ENCODE assay signal across 8 mouse cellular contexts in the genomic region with DNA sequence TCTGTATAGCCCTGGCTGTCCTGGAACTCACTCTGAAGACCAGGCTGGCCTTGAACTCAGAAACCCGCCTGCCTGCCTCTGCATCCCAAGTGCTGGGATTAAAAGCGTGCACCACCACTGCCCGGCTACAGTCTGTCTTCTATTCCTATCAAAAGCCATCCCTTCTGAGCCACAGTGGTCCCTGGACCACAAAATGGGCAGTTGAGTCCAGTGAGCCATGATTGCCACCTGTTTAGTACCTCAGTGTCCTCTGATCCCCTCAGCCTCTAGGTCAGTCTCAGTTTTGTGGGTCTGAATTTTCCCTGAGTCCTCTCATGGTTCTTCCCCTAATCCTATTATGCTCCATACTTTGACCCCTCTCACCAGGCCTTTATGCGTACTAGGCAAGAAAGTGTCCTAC. TPM values are rescaled to one million over a fixed set of nuclear protein-coding genes. Genes with fewer than 3 reads are reported as not detected.
DNase-seq lines count a peak whose midpoint lies in the region; ATAC-seq lines count a peak whose summit lies in the region.

No protein-coding gene starts in this region.

- ATAC-seq in heart, embryonic 14.5 days (ENCODE audit: insufficient number of reproducible peaks, insufficient read depth, low FRiP score, low read depth), result no peak
- ATAC-seq in hindbrain, embryonic 15.5 days (ENCODE audit: low FRiP score, low read depth), result peak; percentile 31; the same call in 1 of the 2 replicates
- no peak for ATAC-seq in midbrain, embryonic 12.5 days (ENCODE audit: low FRiP score, low read depth)
- no peak for ATAC-seq in inflammation-experienced regulatory T-cells, adult 6 months

- H3K9me3 ChIP-seq in heart, embryonic 14.5 days (ENCODE audit: control insufficient read depth, low read length), result no peaks in the 10 kb centered on the region
- no peaks in the 10 kb centered on the region for H3K9me3 ChIP-seq in embryonic facial prominence, embryonic 10.5 days
- no peaks in the 10 kb centered on the region for H3K9me3 ChIP-seq in hindbrain, embryonic 15.5 days
- H3K9me3 ChIP-seq in midbrain, embryonic 12.5 days, result no peaks in the 10 kb centered on the region

- H3K27me3 ChIP-seq in heart, embryonic 14.5 days (ENCODE audit: control insufficient read depth, insufficient read depth, low read length), result no peaks in the 10 kb centered on the region
- no peaks in the 10 kb centered on the region for H3K27me3 ChIP-seq in embryonic facial prominence, embryonic 10.5 days (replicated peaks; ENCODE audit: low read depth, poor library complexity, severe bottlenecking)
- H3K27me3 ChIP-seq in hindbrain, embryonic 15.5 days, result no peaks in the 10 kb centered on the region
- no peaks in the 10 kb centered on the region for H3K27me3 ChIP-seq in midbrain, embryonic 12.5 days

- peaks cover 8 to 17% of the 10 kb centered on the region in 2 experiments for H3K4me1 ChIP-seq in heart, embryonic 14.5 days (ENCODE audit: control insufficient read depth in 2 of 2, insufficient read depth in 2 of 2, low read length in 2 of 2)
- peaks cover 27% of the 10 kb centered on the region for H3K4me1 ChIP-seq in embryonic facial prominence, embryonic 10.5 days
- peaks cover 27% of the 10 kb centered on the region for H3K4me1 ChIP-seq in hindbrain, embryonic 15.5 days (replicated peaks)
- H3K4me1 ChIP-seq in midbrain, embryonic 12.5 days, result peaks cover 16% of the 10 kb centered on the region

- peak overlapping the region; percentile 86; the same call in 1 of the 2 replicates for H3K4me2 ChIP-seq in heart, embryonic 14.5 days (ENCODE audit: low read length)
- peak overlapping the region; percentile 95 for H3K4me2 ChIP-seq in hindbrain, embryonic 15.5 days
- peak overlapping the region; percentile 98 for H3K4me2 ChIP-seq in midbrain, embryonic 12.5 days (replicated peaks)

- no peak for DNase-seq in heart, postnatal 25 days (ENCODE audit: low spot score)
- DNase-seq in embryonic facial prominence, embryonic 10.5 days (ENCODE audit: low spot score), result no peak
- DNase-seq in ovary, postnatal 10 days (ENCODE audit: low spot score), result no peak
- DNase-seq in frontal cortex, adult 2 months (ENCODE audit: extremely low spot score in 1 of 2, low spot score in 1 of 2), result no peak

- peaks cover 25% of the 10 kb centered on the region for H3K36me3 ChIP-seq in heart, embryonic 14.5 days (ENCODE audit: control insufficient read depth, insufficient read depth, low read length)
- H3K36me3 ChIP-seq in embryonic facial prominence, embryonic 10.5 days (replicated peaks), result peaks cover 27% of the 10 kb centered on the region
- peaks cover 19% of the 10 kb centered on the region for H3K36me3 ChIP-seq in hindbrain, embryonic 15.5 days
- H3K36me3 ChIP-seq in midbrain, embryonic 12.5 days, result peaks cover 21% of the 10 kb centered on the region

- no peak overlapping the region for H3K27ac ChIP-seq in heart, embryonic 14.5 days (replicated peaks in 1 of 2; ENCODE audit: control insufficient read depth in 1 of 2, insufficient read depth in 1 of 2, low read depth in 2 of 2, low read length in 2 of 2)
- H3K27ac ChIP-seq in embryonic facial prominence, embryonic 10.5 days (replicated peaks), result peak overlapping the region; percentile 98
- peak overlapping the region; percentile 96; the same call in 1 of the 2 replicates for H3K27ac ChIP-seq in hindbrain, embryonic 15.5 days (replicated peaks)
- 0 out of 2 replicates have a peak overlapping the region, but pooled peaks have one; percentile 94 for H3K27ac ChIP-seq in midbrain, embryonic 12.5 days (replicated peaks)

- no peak overlapping the region for H3K4me3 ChIP-seq in heart, embryonic 14.5 days (ENCODE audit: control insufficient read depth in 1 of 2, insufficient read depth in 1 of 2, low read depth in 1 of 2, low read length in 2 of 2)
- H3K4me3 ChIP-seq in embryonic facial prominence, embryonic 10.5 days, result peak overlapping the region; percentile 100
- H3K4me3 ChIP-seq in hindbrain, embryonic 15.5 days, result peak overlapping the region; percentile 94
- H3K4me3 ChIP-seq in midbrain, embryonic 12.5 days, result peak overlapping the region; percentile 87; the same call in 1 of the 2 replicates

- 83% methylated on average over 4 of the region's 4 CpGs for WGBS in heart, embryonic 14.5 days
- 80% methylated on average over 4 of the region's 4 CpGs for WGBS in embryonic facial prominence, embryonic 10.5 days
- WGBS in hindbrain, embryonic 15.5 days, result 81% methylated on average over 4 of the region's 4 CpGs
- WGBS in midbrain, embryonic 12.5 days, result 75% methylated on average over 4 of the region's 4 CpGs

- intact Hi-C loops in heart, postnatal 25 days (cut with DNase I), result loop anchor here (1.0 kb wide), 1 partner anchor 136 kb away; no protein-coding TSS in a partner anchor

- peak overlapping the region; percentile 99 for H3K9ac ChIP-seq in heart, embryonic 14.5 days (ENCODE audit: low read length)
- no peak overlapping the region for H3K9ac ChIP-seq in hindbrain, embryonic 15.5 days
- no peak overlapping the region for H3K9ac ChIP-seq in midbrain, embryonic 12.5 days (replicated peaks)

RNA-seq across cellular contexts. Expression of a gene that starts 0.8 kb away (rescaled TPM):
- polyA plus RNA-seq in heart, embryonic 14.5 days (2014; fragmentation: Nextera tagmentation; extraction: Ambion mirVana), result 41.3 and 44.4 TPM in 2 replicates
- total RNA-seq in heart, postnatal 25 days (2021), result 10 to 100 TPM; 29.8 to 31.6 TPM
- 114 and 124 TPM in 2 replicates for polyA plus RNA-seq in embryonic facial prominence, embryonic 10.5 days (2016; fragmentation: Nextera tagmentation; extraction: Ambion mirVana)
- 66.1 and 71.7 TPM in 2 replicates for polyA plus RNA-seq in hindbrain, embryonic 15.5 days (2015; fragmentation: Nextera tagmentation; extraction: Ambion mirVana)
- 107 and 112 TPM in 2 replicates for polyA plus RNA-seq in midbrain, embryonic 12.5 days (2016; fragmentation: Nextera tagmentation; extraction: Ambion mirVana)
- 10 to 100 TPM; 40.5 to 51.6 (median 46.7) TPM for polyA plus RNA-seq in inflammation-experienced regulatory T-cells, adult 6 months (2017; shearing (Covaris generic))
- polyA plus RNA-seq in frontal cortex, adult 2 months (2012; rRNA removed), result 31.0 and 35.1 TPM in 2 replicates

RNA-seq across cellular contexts. Expression of a gene that starts 12.1 kb away (rescaled TPM):
- polyA plus RNA-seq in heart, embryonic 14.5 days (2014; fragmentation: Nextera tagmentation; extraction: Ambion mirVana), result 12.1 and 12.4 TPM in 2 replicates
- total RNA-seq in heart, postnatal 25 days (2021), result under 1 TPM; 0.62 to 0.64 TPM
- polyA plus RNA-seq in embryonic facial prominence, embryonic 10.5 days (2016; fragmentation: Nextera tagmentation; extraction: Ambion mirVana), result 54.5 and 56.0 TPM in 2 replicates
- polyA plus RNA-seq in hindbrain, embryonic 15.5 days (2015; fragmentation: Nextera tagmentation; extraction: Ambion mirVana), result 24.5 and 25.7 TPM in 2 replicates
- polyA plus RNA-seq in midbrain, embryonic 12.5 days (2016; fragmentation: Nextera tagmentation; extraction: Ambion mirVana), result 40.1 and 40.6 TPM in 2 replicates
- 10 to 100 TPM in 2 of 3 experiments, 1 to 10 TPM in 1; 9.2 to 15.0 (median 13.7) TPM for polyA plus RNA-seq in inflammation-experienced regulatory T-cells, adult 6 months (2017; shearing (Covaris generic))
- polyA plus RNA-seq in frontal cortex, adult 2 months (2012; rRNA removed), result 1.8 and 2.3 TPM in 2 replicates

RNA-seq across cellular contexts. Expression of a gene that starts 13.9 kb away (rescaled TPM):
- polyA plus RNA-seq in heart, embryonic 14.5 days (2014; fragmentation: Nextera tagmentation; extraction: Ambion mirVana), result 0.46 and 0.62 TPM in 2 replicates
- total RNA-seq in heart, postnatal 25 days (2021), result not detected
- polyA plus RNA-seq in embryonic facial prominence, embryonic 10.5 days (2016; fragmentation: Nextera tagmentation; extraction: Ambion mirVana), result 4.9 and 5.3 TPM in 2 replicates
- 0.68 and 0.70 TPM in 2 replicates for polyA plus RNA-seq in hindbrain, embryonic 15.5 days (2015; fragmentation: Nextera tagmentation; extraction: Ambion mirVana)
- polyA plus RNA-seq in midbrain, embryonic 12.5 days (2016; fragmentation: Nextera tagmentation; extraction: Ambion mirVana), result 3.7 and 3.8 TPM in 2 replicates
- polyA plus RNA-seq in inflammation-experienced regulatory T-cells, adult 6 months (2017; shearing (Covaris generic)), result 10 to 100 TPM in 1 of 3 experiments, 1 to 10 TPM in 2; 4.6 to 11.3 (median 8.5) TPM
- polyA plus RNA-seq in frontal cortex, adult 2 months (2012; rRNA removed), result 0.17 and 0.20 TPM in 2 replicates

RNA-seq across cellular contexts. Expression of a gene that starts 33.8 kb away (rescaled TPM):
- 1.6 and 2.8 TPM in 2 replicates for polyA plus RNA-seq in heart, embryonic 14.5 days (2014; fragmentation: Nextera tagmentation; extraction: Ambion mirVana)
- total RNA-seq in heart, postnatal 25 days (2021), result 1 to 10 TPM; 3.2 to 4.7 TPM
- polyA plus RNA-seq in embryonic facial prominence, embryonic 10.5 days (2016; fragmentation: Nextera tagmentation; extraction: Ambion mirVana), result 15.1 and 18.1 TPM in 2 replicates
- polyA plus RNA-seq in hindbrain, embryonic 15.5 days (2015; fragmentation: Nextera tagmentation; extraction: Ambion mirVana), result 8.8 and 11.2 TPM in 2 replicates
- 13.1 and 14.4 TPM in 2 replicates for polyA plus RNA-seq in midbrain, embryonic 12.5 days (2016; fragmentation: Nextera tagmentation; extraction: Ambion mirVana)
- 1 to 10 TPM; 1.3 to 2.2 (median 1.7) TPM for polyA plus RNA-seq in inflammation-experienced regulatory T-cells, adult 6 months (2017; shearing (Covaris generic))
- polyA plus RNA-seq in frontal cortex, adult 2 months (2012; rRNA removed), result 4.8 and 5.5 TPM in 2 replicates

RNA-seq across cellular contexts. Expression of a gene that starts 34.0 kb away (rescaled TPM):
- polyA plus RNA-seq in heart, embryonic 14.5 days (2014; fragmentation: Nextera tagmentation; extraction: Ambion mirVana), result 93.9 and 96.7 TPM in 2 replicates
- total RNA-seq in heart, postnatal 25 days (2021), result 100 to 1,000 TPM; 106 to 112 TPM
- polyA plus RNA-seq in embryonic facial prominence, embryonic 10.5 days (2016; fragmentation: Nextera tagmentation; extraction: Ambion mirVana), result 94.3 and 94.9 TPM in 2 replicates
- 182 and 186 TPM in 2 replicates for polyA plus RNA-seq in hindbrain, embryonic 15.5 days (2015; fragmentation: Nextera tagmentation; extraction: Ambion mirVana)
- 93.4 and 96.4 TPM in 2 replicates for polyA plus RNA-seq in midbrain, embryonic 12.5 days (2016; fragmentation: Nextera tagmentation; extraction: Ambion mirVana)
- polyA plus RNA-seq in inflammation-experienced regulatory T-cells, adult 6 months (2017; shearing (Covaris generic)), result 1 to 10 TPM; 1.5 to 6.2 (median 4.6) TPM
- 243 and 245 TPM in 2 replicates for polyA plus RNA-seq in frontal cortex, adult 2 months (2012; rRNA removed)

Comparison
In these comparisons a context has a peak if more than half of its experiments do, and no peak if none do; other contexts are left out.
1. H3K27ac ChIP-seq: peak in embryonic facial prominence, embryonic 10.5 days (single experiment), hindbrain, embryonic 15.5 days (single experiment) and midbrain, embryonic 12.5 days (single experiment); none in heart, embryonic 14.5 days (0 of 2).
2. H3K4me3 ChIP-seq: peak in embryonic facial prominence, embryonic 10.5 days (single experiment), hindbrain, embryonic 15.5 days (single experiment) and midbrain, embryonic 12.5 days (single experiment); none in heart, embryonic 14.5 days (0 of 2).
3. Peak in every context shown above with its lines, with median percentiles within 50 percentile points of each other: H3K4me2 ChIP-seq.